Mouse (Mus musculus): Measurements from ENCODE around the gene Pbx1. TPM values are rescaled to one million over a fixed set of nuclear protein-coding genes. Genes with fewer than 3 reads are reported as not detected.
A peak's percentile ranks its signal among the peaks of the same experiment; 100 is the strongest.

The Pbx1 gene
- total and polyA plus RNA-seq, 2 experiments, result 6.1 to 7.7 TPM

GRCm38 (mm10) chr1:168197195-168197907 lies 234.7 kb downstream of the Pbx1 start:
- Histone ChIP-seq H3K4me1 (ENCODE audit: control insufficient read depth, insufficient read depth, low read length) (no peaks in the 10 kb centered on the region), H3K4me3 (ENCODE audit: insufficient read depth, low read depth, low read length) (no peak overlapping the region), H3K79me2 (ENCODE audit: control insufficient read depth, insufficient read depth, low read length) (no peaks in the 10 kb centered on the region), H3K36me3 (ENCODE audit: control insufficient read depth, insufficient read depth, low read length) (peaks cover 15% of the 10 kb centered on the region), H3K9ac (ENCODE audit: low read depth, low read length) (no peak overlapping the region), H3K27ac (replicated peaks; ENCODE audit: insufficient read depth, low read depth, low read length) (no peak overlapping the region), H3K27me3 (ENCODE audit: control insufficient read depth, insufficient read depth, low read length) (no peaks in the 10 kb centered on the region)
- 93% methylated on average over 6 of the region's 6 CpGs for WGBS
- no peak for DNase-seq (ENCODE audit: extremely low read depth, low read depth, low spot score)
- TF ChIP-seq POLR2A (IDR thresholded peaks at IDR 0.05; ENCODE audit: extremely low read depth, insufficient read depth, low read length) (no peak), CTCF (IDR thresholded peaks at IDR 0.05; ENCODE audit: low read depth, low read length) (no peak)

DNA sequence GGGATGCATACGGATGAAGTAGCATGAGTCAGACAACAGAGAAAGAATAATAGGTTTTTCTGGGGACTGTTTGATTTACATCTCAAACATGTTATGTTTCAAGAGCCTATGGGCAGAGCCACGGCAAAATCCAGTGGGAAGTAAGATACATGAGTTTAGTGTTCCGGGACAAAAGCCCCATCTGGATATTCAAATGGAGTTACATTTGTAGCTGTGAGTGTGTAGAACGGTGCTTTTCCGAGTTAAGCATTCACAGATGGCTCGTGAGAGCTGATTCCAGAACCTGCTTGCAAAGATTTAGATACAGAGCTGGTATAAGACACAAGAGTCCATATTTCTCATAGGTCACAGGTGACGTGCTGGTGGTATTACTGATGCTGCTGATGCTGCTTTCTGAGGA lies 238.7 kb downstream of the Pbx1 start:
- no peaks in the 10 kb centered on the region for H3K27me3 ChIP-seq (ENCODE audit: control insufficient read depth, insufficient read depth, low read length)
- H3K27ac ChIP-seq (replicated peaks; ENCODE audit: insufficient read depth, low read depth, low read length), result no peak overlapping the region
- no peak overlapping the region for H3K4me3 ChIP-seq (ENCODE audit: insufficient read depth, low read depth, low read length)
- no peaks in the 10 kb centered on the region for H3K79me2 ChIP-seq (ENCODE audit: control insufficient read depth, insufficient read depth, low read length)
- H3K9ac ChIP-seq (ENCODE audit: low read depth, low read length), result no peak overlapping the region
- TF ChIP-seq POLR2A (IDR thresholded peaks at IDR 0.05; ENCODE audit: extremely low read depth, insufficient read depth, low read length) (no peak), CTCF (IDR thresholded peaks at IDR 0.05; ENCODE audit: low read depth, low read length) (no peak)
- 91% methylated on average over 7 of the region's 7 CpGs for WGBS
- DNase-seq (ENCODE audit: extremely low read depth, low read depth, low spot score), result no peak
- peaks cover 10% of the 10 kb centered on the region for H3K36me3 ChIP-seq (ENCODE audit: control insufficient read depth, insufficient read depth, low read length)
- no peaks in the 10 kb centered on the region for H3K4me1 ChIP-seq (ENCODE audit: control insufficient read depth, insufficient read depth, low read length)

GRCm38 (mm10) chr1:168182816-168183215 lies 249.3 kb downstream of the Pbx1 start:
- TF ChIP-seq POLR2A (IDR thresholded peaks at IDR 0.05; ENCODE audit: extremely low read depth, insufficient read depth, low read length) (no peak), CTCF (IDR thresholded peaks at IDR 0.05; ENCODE audit: low read depth, low read length) (no peak)
- Histone ChIP-seq H3K4me1 (ENCODE audit: control insufficient read depth, insufficient read depth, low read length) (no peaks in the 10 kb centered on the region), H3K79me2 (ENCODE audit: control insufficient read depth, insufficient read depth, low read length) (no peaks in the 10 kb centered on the region), H3K9ac (ENCODE audit: low read depth, low read length) (no peak overlapping the region), H3K4me3 (ENCODE audit: insufficient read depth, low read depth, low read length) (no peak overlapping the region), H3K27ac (replicated peaks; ENCODE audit: insufficient read depth, low read depth, low read length) (no peak overlapping the region), H3K27me3 (ENCODE audit: control insufficient read depth, insufficient read depth, low read length) (no peaks in the 10 kb centered on the region), H3K36me3 (ENCODE audit: control insufficient read depth, insufficient read depth, low read length) (peaks cover 7% of the 10 kb centered on the region)
- DNase-seq (ENCODE audit: extremely low read depth, low read depth, low spot score), result no peak
- WGBS, result 97% methylated on average over 8 of the region's 8 CpGs

DNA sequence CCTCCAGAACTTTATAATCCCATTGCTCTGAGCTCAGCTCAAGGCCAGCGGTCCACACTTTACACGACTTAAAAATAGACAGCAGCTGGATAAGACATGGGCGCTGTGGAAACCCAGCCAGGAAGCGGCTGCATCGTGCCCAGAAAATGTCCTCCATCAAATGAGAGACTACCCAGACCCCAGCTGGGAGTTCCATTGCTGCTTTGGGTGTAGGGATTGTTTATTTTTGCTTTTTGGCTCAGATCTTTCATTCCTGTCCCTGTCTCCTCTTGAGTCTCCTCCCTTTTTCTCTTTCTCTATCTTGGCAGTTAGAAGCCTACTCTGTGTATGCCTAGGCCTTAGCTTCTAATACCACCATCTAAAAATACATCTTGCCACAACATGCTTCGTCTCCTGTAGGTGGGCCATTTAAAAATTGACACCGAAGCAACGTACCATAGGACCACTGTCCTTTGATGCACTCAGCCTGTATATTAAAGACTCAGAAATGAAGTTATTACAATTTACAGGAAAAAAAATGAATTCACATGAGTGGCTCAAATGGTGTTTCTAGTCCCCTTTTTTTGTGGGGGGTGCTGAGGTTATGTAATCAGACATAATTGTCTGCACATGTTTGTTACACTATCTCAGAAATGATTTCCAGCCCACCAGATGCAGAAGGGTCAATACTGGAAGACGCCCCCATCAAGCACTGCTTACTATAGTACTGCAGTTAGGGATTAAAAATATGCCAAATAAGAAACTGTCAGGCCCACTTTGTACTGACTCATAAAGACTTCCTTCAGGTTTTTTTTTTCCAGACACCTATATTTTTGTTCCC lies 251.2 kb downstream of the Pbx1 start:
- no peaks in the 10 kb centered on the region for H3K4me1 ChIP-seq (ENCODE audit: control insufficient read depth, insufficient read depth, low read length)
- no peak overlapping the region for H3K4me3 ChIP-seq (ENCODE audit: insufficient read depth, low read depth, low read length)
- H3K79me2 ChIP-seq (ENCODE audit: control insufficient read depth, insufficient read depth, low read length), result no peaks in the 10 kb centered on the region
- DNase-seq (ENCODE audit: extremely low read depth, low read depth, low spot score), result peak; percentile 39
- WGBS, result 89% methylated on average over 9 of the region's 9 CpGs
- H3K9ac ChIP-seq (ENCODE audit: low read depth, low read length), result no peak overlapping the region
- H3K27ac ChIP-seq (replicated peaks; ENCODE audit: insufficient read depth, low read depth, low read length), result no peak overlapping the region
- H3K36me3 ChIP-seq (ENCODE audit: control insufficient read depth, insufficient read depth, low read length), result peaks cover 7% of the 10 kb centered on the region
- H3K27me3 ChIP-seq (ENCODE audit: control insufficient read depth, insufficient read depth, low read length), result no peaks in the 10 kb centered on the region
- no peak for TF ChIP-seq CTCF (IDR thresholded peaks at IDR 0.05; ENCODE audit: low read depth, low read length)

DNA sequence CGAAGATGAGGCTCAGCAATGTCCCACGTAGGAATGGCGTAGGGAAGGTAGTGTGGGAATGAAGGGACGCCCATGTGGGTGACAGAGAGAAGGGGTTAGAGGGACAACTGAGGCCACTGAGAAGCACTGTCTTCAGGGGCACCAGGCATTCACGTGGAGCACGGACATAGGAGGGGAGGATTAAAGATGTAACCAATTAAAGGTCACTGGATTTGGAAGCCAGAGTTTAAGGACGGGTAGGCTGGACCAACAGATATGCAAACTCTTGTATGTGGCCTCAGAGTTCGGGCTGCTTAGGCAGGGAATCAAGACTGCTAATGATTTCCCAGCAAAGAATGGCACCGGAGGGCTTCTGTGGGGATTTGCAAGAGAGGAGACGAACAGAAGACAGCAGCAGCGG lies 252.4 kb downstream of the Pbx1 start:
- 91% methylated on average over 11 of the region's 11 CpGs for WGBS
- H3K27ac ChIP-seq (replicated peaks; ENCODE audit: insufficient read depth, low read depth, low read length), result peak overlapping the region; percentile 44

GRCm38 (mm10) chr1:168178611-168179010 lies 253.5 kb downstream of the Pbx1 start:
- no peaks in the 10 kb centered on the region for H3K27me3 ChIP-seq (ENCODE audit: control insufficient read depth, insufficient read depth, low read length)
- H3K4me1 ChIP-seq (ENCODE audit: control insufficient read depth, insufficient read depth, low read length), result no peaks in the 10 kb centered on the region
- H3K79me2 ChIP-seq (ENCODE audit: control insufficient read depth, insufficient read depth, low read length), result no peaks in the 10 kb centered on the region
- peaks cover 5% of the 10 kb centered on the region for H3K36me3 ChIP-seq (ENCODE audit: control insufficient read depth, insufficient read depth, low read length)
- H3K27ac ChIP-seq (replicated peaks; ENCODE audit: insufficient read depth, low read depth, low read length), result no peak overlapping the region
- TF ChIP-seq POLR2A (IDR thresholded peaks at IDR 0.05; ENCODE audit: extremely low read depth, insufficient read depth, low read length) (no peak), CTCF (IDR thresholded peaks at IDR 0.05; ENCODE audit: low read depth, low read length) (no peak)
- H3K9ac ChIP-seq (ENCODE audit: low read depth, low read length), result no peak overlapping the region
- no peak for DNase-seq (ENCODE audit: extremely low read depth, low read depth, low spot score)
- 97% methylated on average over 1 of the region's 1 CpGs for WGBS
- no peak overlapping the region for H3K4me3 ChIP-seq (ENCODE audit: insufficient read depth, low read depth, low read length)

More for the DNA sequence above, 252.4 kb downstream of the Pbx1 start:
- H3K27me3 ChIP-seq (ENCODE audit: control insufficient read depth, insufficient read depth, low read length), result no peaks in the 10 kb centered on the region
- no peak for DNase-seq (ENCODE audit: extremely low read depth, low read depth, low spot score)
- H3K79me2 ChIP-seq (ENCODE audit: control insufficient read depth, insufficient read depth, low read length), result no peaks in the 10 kb centered on the region
- no peak overlapping the region for H3K9ac ChIP-seq (ENCODE audit: low read depth, low read length)
- no peak for TF ChIP-seq POLR2A (IDR thresholded peaks at IDR 0.05; ENCODE audit: extremely low read depth, insufficient read depth, low read length)
- TF ChIP-seq CTCF (IDR thresholded peaks at IDR 0.05; ENCODE audit: low read depth, low read length), result no peak
- H3K36me3 ChIP-seq (ENCODE audit: control insufficient read depth, insufficient read depth, low read length), result peaks cover 7% of the 10 kb centered on the region
- no peaks in the 10 kb centered on the region for H3K4me1 ChIP-seq (ENCODE audit: control insufficient read depth, insufficient read depth, low read length)
- no peak overlapping the region for H3K4me3 ChIP-seq (ENCODE audit: insufficient read depth, low read depth, low read length)
